Comparison of ENCODE assay signal across 19 mouse cellular contexts in the genomic region with DNA sequence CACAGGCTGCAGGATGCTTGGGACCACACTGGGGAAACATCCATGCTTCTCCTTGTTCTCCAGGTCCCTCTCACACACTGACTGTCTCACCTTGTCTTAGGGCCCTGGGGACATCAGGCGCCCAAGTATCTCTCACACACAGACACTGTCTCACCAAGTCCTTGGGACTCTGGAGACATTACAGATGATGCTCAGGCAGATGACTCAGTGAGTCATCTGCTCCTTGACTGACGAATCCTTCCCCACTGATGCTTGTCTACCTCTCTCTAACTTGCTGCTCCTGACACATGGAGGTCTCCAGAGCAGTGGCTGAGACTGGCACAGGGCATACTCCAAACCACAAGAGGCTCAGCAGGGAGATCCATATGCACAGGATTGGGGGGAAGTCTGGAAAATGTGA.
"Had no signal": no experiment of that assay in that cellular context is flagged by ENCODE, and none has a peak within 500 bp of the region (broad histone marks: within the 10 kb centered on the region; RNA-seq: fewer than 3 reads in every experiment).

No protein-coding gene starts in this region.

- H3K9ac ChIP-seq: kidney, embryonic 15.5 days; liver, embryonic 13.5 days; neural tube, embryonic 12.5 days; neural tube, embryonic 15.5 days had no signal

- H3K4me2 ChIP-seq: kidney, embryonic 15.5 days; liver, embryonic 13.5 days; neural tube, embryonic 12.5 days; neural tube, embryonic 15.5 days had no signal

- H3K27ac ChIP-seq: kidney, embryonic 15.5 days; left cerebral cortex, adult 2 months; liver, embryonic 13.5 days; macrophage; neural tube, embryonic 12.5 days; neural tube, embryonic 15.5 days; stomach, postnatal 0 days had no signal

- H3K27me3 ChIP-seq: kidney, embryonic 15.5 days; liver, embryonic 13.5 days; neural tube, embryonic 12.5 days had no signal

- H3K9me3 ChIP-seq: kidney, embryonic 15.5 days; liver, embryonic 13.5 days; neural tube, embryonic 12.5 days; neural tube, embryonic 15.5 days had no signal

- H3K4me3 ChIP-seq: kidney, embryonic 15.5 days; left cerebral cortex, adult 2 months; liver, embryonic 13.5 days; neural tube, embryonic 12.5 days; neural tube, embryonic 15.5 days had no signal

- H3K36me3 ChIP-seq: kidney, embryonic 15.5 days; liver, embryonic 13.5 days; neural tube, embryonic 12.5 days; neural tube, embryonic 15.5 days had no signal

- DNase-seq: kidney, adult 8-10 months; kidney, postnatal 10 days; kidney, postnatal 36 days; layer of hippocampus, postnatal 36 days; liver, embryonic 13.5 days; lung, adult 2 months; lung, postnatal 14 days; right cerebral cortex, adult 18-20 months; right cerebral cortex, postnatal 14 days; right cerebral cortex, postnatal 4 days; thymus, adult 2 months; thymus, postnatal 14 days; thymus, postnatal 4 days had no signal

- H3K4me1 ChIP-seq: kidney, embryonic 15.5 days; liver, embryonic 13.5 days had no signal
